Mouse (Mus musculus): ENCODE measurements at regions not wholly inside any gene's neighbourhood (a gene's known extent, or its start where the extent isn't known, plus 50 kb on each side); places are given as distances from the start of the nearest gene placed in this dataset.

DNA sequence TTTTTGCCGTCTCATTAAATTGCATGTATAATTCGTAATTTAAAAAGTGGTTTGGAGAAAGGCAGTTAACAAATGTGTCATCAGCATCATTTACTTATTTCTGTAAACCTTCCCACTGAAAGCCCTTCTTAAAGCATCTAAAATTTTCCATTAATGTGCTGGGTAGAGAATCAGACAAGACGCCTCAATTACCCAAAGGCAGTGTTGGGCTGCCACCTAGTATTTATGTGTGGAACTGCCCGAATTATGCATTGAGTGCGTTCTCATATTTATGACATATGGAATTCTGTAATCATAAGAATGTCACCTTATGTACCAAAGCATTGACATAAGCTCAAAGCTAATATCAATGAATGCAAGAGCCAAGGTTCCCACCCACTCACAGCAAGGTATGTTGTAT, 300.7 kb downstream of the Pax3 start:
- Histone ChIP-seq H3K27me3 (ENCODE audit: control insufficient read depth, insufficient read depth, low read length) (no peaks in the 10 kb centered on the region), H3K4me3 (ENCODE audit: low read depth, low read length) (no peak overlapping the region), H3K9me3 (ENCODE audit: control insufficient read depth, low read length) (no peaks in the 10 kb centered on the region), H3K4me2 (replicated peaks; ENCODE audit: low read depth, low read length) (no peak overlapping the region), H3K36me3 (ENCODE audit: control insufficient read depth, insufficient read depth, low read length) (no peaks in the 10 kb centered on the region), H3K4me1 (replicated peaks; ENCODE audit: control insufficient read depth, insufficient read depth, low read length) (no peaks in the 10 kb centered on the region), H3K27ac (ENCODE audit: low read depth, low read length) (no peak overlapping the region), H3K9ac (ENCODE audit: low read depth, low read length) (no peak overlapping the region)
- WGBS: 64% methylated on average over 5 of the region's 5 CpGs
- ATAC-seq (ENCODE audit: low FRiP score) (no peak), DNase-seq (ENCODE audit: low spot score) (peak; percentile 50)

DNA sequence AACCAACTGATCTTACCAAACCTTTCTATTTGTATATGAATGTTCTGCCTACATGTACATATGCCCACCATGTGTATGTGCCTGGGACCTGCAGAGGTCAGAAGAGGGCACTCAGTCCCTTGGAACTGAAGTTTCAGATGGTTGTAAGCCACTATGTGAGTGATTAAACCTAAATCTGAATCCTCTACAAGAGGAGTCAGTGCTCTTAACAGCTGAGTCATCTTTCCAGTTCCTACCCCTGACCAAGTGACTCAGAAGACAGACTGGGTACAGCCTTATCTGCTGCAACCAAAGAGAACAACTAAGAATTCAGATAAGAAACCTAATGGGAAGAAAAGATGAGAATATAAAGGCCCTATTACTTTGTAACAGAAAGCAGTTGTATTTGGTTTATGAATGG, 317.9 kb downstream of the Pax3 start:
- ATAC-seq (ENCODE audit: low FRiP score): no peak

DNA sequence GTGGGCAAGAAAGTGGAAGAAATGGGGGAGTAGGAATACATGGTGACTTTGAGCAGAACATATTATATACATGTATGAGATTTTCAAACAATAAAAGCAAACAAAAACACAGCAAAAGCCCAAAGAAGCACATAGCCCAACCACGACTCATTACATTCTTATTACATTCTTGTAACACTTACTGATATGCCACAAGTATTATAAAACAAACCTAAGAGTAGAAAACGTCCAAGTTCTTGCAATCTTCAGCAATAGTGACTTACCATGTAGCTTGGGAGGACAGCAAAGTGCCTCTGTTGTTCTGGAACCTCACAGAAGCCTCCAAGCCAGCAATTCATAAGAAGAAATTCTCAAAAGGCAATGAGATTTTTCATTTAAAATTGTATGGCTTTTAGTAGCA, 326.8 kb downstream of the Pax3 start:
- WGBS: 58% methylated on average over 2 of the region's 2 CpGs
- Histone ChIP-seq H3K4me3 (ENCODE audit: low read depth, low read length) (no peak overlapping the region), H3K27me3 (ENCODE audit: control insufficient read depth, insufficient read depth, low read length) (no peaks in the 10 kb centered on the region), H3K9ac (ENCODE audit: low read depth, low read length) (no peak overlapping the region), H3K36me3 (ENCODE audit: control insufficient read depth, insufficient read depth, low read length) (no peaks in the 10 kb centered on the region), H3K4me2 (replicated peaks; ENCODE audit: low read depth, low read length) (no peak overlapping the region), H3K27ac (ENCODE audit: low read depth, low read length) (no peak overlapping the region), H3K4me1 (replicated peaks; ENCODE audit: control insufficient read depth, insufficient read depth, low read length) (no peaks in the 10 kb centered on the region), H3K9me3 (ENCODE audit: control insufficient read depth, low read length) (no peaks in the 10 kb centered on the region)
- ATAC-seq (ENCODE audit: low FRiP score): no peak
- DNase-seq (ENCODE audit: low spot score): no peak

More for the DNA sequence above, 317.9 kb downstream of the Pax3 start:
- Histone ChIP-seq H3K27me3 (ENCODE audit: control insufficient read depth, insufficient read depth, low read length) (no peaks in the 10 kb centered on the region), H3K36me3 (ENCODE audit: control insufficient read depth, insufficient read depth, low read length) (no peaks in the 10 kb centered on the region), H3K4me2 (replicated peaks; ENCODE audit: low read depth, low read length) (no peak overlapping the region), H3K4me1 (replicated peaks; ENCODE audit: control insufficient read depth, insufficient read depth, low read length) (no peaks in the 10 kb centered on the region), H3K9me3 (ENCODE audit: control insufficient read depth, low read length) (no peaks in the 10 kb centered on the region), H3K27ac (ENCODE audit: low read depth, low read length) (no peak overlapping the region), H3K4me3 (ENCODE audit: low read depth, low read length) (no peak overlapping the region), H3K9ac (ENCODE audit: low read depth, low read length) (no peak overlapping the region)
- DNase-seq (ENCODE audit: low spot score): no peak

DNA sequence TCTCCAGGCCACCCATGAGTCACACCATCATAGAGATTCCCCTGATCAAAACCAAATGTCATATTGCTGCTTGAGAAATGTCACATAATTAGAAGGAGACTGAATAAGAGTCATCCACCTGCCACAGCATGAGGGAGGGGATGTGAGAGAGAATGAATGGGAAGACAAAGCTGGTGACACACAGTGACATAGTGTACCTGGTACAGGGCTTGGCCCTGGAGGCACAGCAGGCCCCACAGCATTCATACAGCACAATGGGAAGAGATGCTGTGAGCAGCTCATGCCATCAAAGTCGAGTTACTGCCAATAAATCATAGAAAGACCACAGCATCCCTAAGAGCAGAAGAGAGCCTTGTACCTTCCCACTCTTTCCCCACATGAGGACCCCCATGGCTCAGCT, 327.8 kb downstream of the Pax3 start:
- Histone ChIP-seq H3K4me3 (ENCODE audit: low read depth, low read length) (no peak overlapping the region), H3K9ac (ENCODE audit: low read depth, low read length) (no peak overlapping the region), H3K36me3 (ENCODE audit: control insufficient read depth, insufficient read depth, low read length) (no peaks in the 10 kb centered on the region), H3K4me1 (replicated peaks; ENCODE audit: control insufficient read depth, insufficient read depth, low read length) (no peaks in the 10 kb centered on the region), H3K27me3 (ENCODE audit: control insufficient read depth, insufficient read depth, low read length) (no peaks in the 10 kb centered on the region), H3K27ac (ENCODE audit: low read depth, low read length) (no peak overlapping the region), H3K4me2 (replicated peaks; ENCODE audit: low read depth, low read length) (no peak overlapping the region), H3K9me3 (ENCODE audit: control insufficient read depth, low read length) (no peaks in the 10 kb centered on the region)
- WGBS: 44% methylated on average over 1 of the region's 1 CpGs
- no peak for DNase-seq (ENCODE audit: low spot score)
- no peak for ATAC-seq (ENCODE audit: low FRiP score)

DNA sequence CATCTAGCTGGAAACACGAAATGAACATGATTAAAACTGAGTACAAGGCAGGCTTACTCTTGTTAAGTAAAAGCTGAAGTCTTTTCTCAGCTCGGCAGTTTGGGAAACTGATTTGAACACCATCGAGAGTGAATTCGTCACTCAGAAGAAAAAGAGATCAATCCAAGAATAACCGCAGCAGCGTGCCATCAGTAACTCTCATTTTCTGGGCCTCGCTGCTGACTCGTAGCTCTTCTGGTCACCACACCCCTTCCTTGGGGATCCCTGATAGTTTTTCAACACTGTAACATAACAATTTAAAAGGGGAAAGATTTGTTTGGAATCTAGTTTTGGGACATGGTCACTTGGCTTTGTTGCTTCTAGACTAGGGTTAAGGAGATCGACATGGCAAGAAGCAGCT, 337.0 kb downstream of the Pax3 start:
- DNase-seq (ENCODE audit: low spot score): no peak

DNA sequence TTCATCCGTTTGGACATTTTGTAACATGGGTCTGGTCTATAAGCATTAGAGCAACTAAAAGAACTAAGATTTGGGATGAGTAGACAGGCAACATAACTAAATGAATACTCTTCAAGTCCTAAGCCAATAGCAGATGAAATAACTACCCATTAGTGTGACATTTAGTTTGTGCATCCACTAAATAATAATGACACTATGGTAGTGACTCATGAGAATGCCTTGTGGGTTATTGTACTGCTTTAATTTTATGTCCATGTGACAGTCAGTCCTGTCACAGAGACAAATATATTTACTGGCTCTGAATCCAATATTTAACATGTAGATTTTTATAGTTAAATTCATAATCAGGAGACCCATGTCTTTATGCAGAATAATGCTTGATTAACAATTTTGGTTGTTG, 339.5 kb upstream of the Epha4 start:
- no peak overlapping the region for H3K4me2 ChIP-seq (replicated peaks; ENCODE audit: low read depth, low read length)

More for the DNA sequence above, 337.0 kb downstream of the Pax3 start:
- Histone ChIP-seq H3K9ac (ENCODE audit: low read depth, low read length) (no peak overlapping the region), H3K4me2 (replicated peaks; ENCODE audit: low read depth, low read length) (no peak overlapping the region), H3K27ac (ENCODE audit: low read depth, low read length) (no peak overlapping the region), H3K9me3 (ENCODE audit: control insufficient read depth, low read length) (no peaks in the 10 kb centered on the region), H3K4me3 (ENCODE audit: low read depth, low read length) (no peak overlapping the region), H3K36me3 (ENCODE audit: control insufficient read depth, insufficient read depth, low read length) (no peaks in the 10 kb centered on the region), H3K4me1 (replicated peaks; ENCODE audit: control insufficient read depth, insufficient read depth, low read length) (no peaks in the 10 kb centered on the region), H3K27me3 (ENCODE audit: control insufficient read depth, insufficient read depth, low read length) (no peaks in the 10 kb centered on the region)
- WGBS: 90% methylated on average over 9 of the region's 9 CpGs
- no peak for ATAC-seq (ENCODE audit: low FRiP score)

DNA sequence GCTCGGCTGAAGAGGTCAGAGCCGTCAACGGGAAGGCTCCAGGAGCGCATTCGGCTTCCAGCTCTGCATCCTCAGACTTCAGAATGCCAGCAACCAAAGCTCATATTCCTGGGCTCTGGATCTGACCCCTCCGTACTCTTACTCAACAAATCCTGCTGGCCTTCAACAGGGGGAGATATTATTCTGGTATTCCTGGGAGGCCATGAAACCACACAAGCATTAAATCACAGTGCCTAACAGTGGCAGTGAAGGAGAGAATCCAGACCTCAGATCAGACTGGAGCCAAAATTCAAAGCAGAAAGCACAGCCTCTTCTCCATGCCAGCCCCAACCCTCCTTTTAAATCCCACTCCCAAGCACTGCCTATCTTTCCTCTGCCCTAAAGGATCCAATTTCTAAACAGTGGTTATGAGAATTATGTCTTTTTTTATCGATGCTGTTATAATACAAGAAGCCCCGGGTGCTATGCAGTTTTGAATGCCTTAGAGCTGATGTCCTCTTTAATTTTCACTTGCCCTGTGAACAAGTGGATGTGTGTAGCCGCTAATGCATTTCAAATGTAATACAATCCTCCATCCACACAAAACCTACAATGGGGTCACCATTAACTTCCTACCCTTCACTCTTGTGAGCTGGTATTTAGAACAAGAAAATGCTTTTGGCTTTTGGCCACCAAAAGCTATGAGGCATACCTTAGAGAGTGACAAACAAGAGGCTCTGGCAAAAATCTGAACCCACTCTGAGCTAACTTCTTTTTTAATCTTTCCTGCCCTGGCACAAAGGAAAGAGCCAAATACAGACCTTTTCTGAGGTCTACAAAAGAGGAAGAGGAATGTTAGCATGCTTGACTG, 333.1 kb upstream of the Epha4 start:
- no peak overlapping the region for H3K27ac ChIP-seq (ENCODE audit: low read depth, low read length)
- no peak overlapping the region for H3K9ac ChIP-seq (ENCODE audit: low read depth, low read length)
- H3K4me1 ChIP-seq (replicated peaks; ENCODE audit: control insufficient read depth, insufficient read depth, low read length): no peaks in the 10 kb centered on the region
- WGBS: 70% methylated on average over 9 of the region's 9 CpGs
- H3K27me3 ChIP-seq (ENCODE audit: control insufficient read depth, insufficient read depth, low read length): no peaks in the 10 kb centered on the region
- no peaks in the 10 kb centered on the region for H3K9me3 ChIP-seq (ENCODE audit: control insufficient read depth, low read length)
- H3K4me2 ChIP-seq (replicated peaks; ENCODE audit: low read depth, low read length): no peak overlapping the region
- no peak for ATAC-seq (ENCODE audit: low FRiP score)
- no peak overlapping the region for H3K4me3 ChIP-seq (ENCODE audit: low read depth, low read length)
- DNase-seq (ENCODE audit: low spot score): no peak
- H3K36me3 ChIP-seq (ENCODE audit: control insufficient read depth, insufficient read depth, low read length): no peaks in the 10 kb centered on the region

More for the DNA sequence above, 339.5 kb upstream of the Epha4 start:
- Histone ChIP-seq H3K4me3 (ENCODE audit: low read depth, low read length) (no peak overlapping the region), H3K4me1 (replicated peaks; ENCODE audit: control insufficient read depth, insufficient read depth, low read length) (no peaks in the 10 kb centered on the region), H3K9me3 (ENCODE audit: control insufficient read depth, low read length) (no peaks in the 10 kb centered on the region), H3K36me3 (ENCODE audit: control insufficient read depth, insufficient read depth, low read length) (no peaks in the 10 kb centered on the region), H3K9ac (ENCODE audit: low read depth, low read length) (no peak overlapping the region), H3K27me3 (ENCODE audit: control insufficient read depth, insufficient read depth, low read length) (no peaks in the 10 kb centered on the region), H3K27ac (ENCODE audit: low read depth, low read length) (no peak overlapping the region)
- ATAC-seq (ENCODE audit: low FRiP score): no peak
- DNase-seq (ENCODE audit: low spot score): no peak
- WGBS: 81% methylated on average over 1 of the region's 1 CpGs

DNA sequence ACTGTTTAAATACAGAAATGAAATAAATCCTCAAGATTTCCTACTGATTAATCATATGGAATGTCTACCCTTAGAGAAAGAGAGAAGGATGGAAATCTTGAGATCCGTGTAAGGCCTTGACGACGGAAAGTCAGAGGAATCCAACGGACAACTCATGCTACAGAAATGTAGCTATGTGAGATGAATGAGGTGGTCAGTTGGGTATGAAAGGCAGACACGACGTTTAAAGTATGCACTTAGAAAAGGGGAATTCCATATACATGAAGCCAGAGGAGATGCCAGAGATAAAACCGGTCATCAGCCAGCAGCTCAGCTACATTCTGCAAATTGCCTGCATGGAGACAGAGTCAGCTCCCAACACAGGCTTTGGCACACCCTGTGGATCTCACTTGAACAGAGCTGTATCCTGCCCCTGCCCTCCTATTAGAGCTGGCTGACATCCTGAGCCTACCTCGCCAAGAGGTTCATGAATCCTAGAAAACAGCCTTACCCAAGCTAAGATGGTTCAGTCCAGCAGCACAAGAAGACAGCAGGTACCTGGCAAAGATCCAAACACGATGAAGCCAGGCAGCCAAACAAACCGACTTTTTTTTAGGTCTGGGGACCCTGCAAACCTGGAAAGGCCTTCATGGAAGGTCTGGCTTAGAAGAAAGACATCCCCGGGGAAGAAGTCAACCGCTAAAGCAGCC, 331.3 kb upstream of the Epha4 start:
- H3K9ac ChIP-seq (ENCODE audit: low read depth, low read length): no peak overlapping the region

DNA sequence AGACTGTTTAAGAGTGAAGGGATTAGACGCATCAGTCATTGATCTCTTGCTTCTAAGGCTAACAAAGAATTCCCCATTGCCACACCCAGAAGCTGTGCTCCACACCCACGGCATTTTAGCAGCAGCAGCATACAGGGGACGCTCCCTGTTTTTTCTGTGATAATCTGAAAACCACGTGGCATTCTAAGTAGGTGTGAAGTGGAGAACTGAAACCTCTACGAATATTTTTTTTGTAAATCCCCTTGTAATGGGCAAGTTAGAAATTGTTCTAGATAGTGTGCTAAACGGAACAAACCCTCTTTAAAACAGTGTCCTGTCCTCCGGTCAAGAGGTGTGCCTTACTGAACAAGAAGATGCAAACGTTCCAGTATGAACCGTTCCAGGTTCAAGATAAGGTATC, 325.8 kb upstream of the Epha4 start:
- no peak overlapping the region for H3K4me3 ChIP-seq (ENCODE audit: low read depth, low read length)
- ATAC-seq (ENCODE audit: low FRiP score) (no peak), DNase-seq (ENCODE audit: low spot score) (no peak)
- H3K4me1 ChIP-seq (replicated peaks; ENCODE audit: control insufficient read depth, insufficient read depth, low read length): no peaks in the 10 kb centered on the region
- H3K9ac ChIP-seq (ENCODE audit: low read depth, low read length): no peak overlapping the region
- no peaks in the 10 kb centered on the region for H3K27me3 ChIP-seq (ENCODE audit: control insufficient read depth, insufficient read depth, low read length)
- H3K27ac ChIP-seq (ENCODE audit: low read depth, low read length): no peak overlapping the region
- H3K9me3 ChIP-seq (ENCODE audit: control insufficient read depth, low read length): no peaks in the 10 kb centered on the region
- 77% methylated on average over 9 of the region's 9 CpGs for WGBS
- no peak overlapping the region for H3K4me2 ChIP-seq (replicated peaks; ENCODE audit: low read depth, low read length)
- no peaks in the 10 kb centered on the region for H3K36me3 ChIP-seq (ENCODE audit: control insufficient read depth, insufficient read depth, low read length)

More for the DNA sequence above, 331.3 kb upstream of the Epha4 start:
- WGBS: 85% methylated on average over 12 of the region's 12 CpGs
- no peaks in the 10 kb centered on the region for H3K27me3 ChIP-seq (ENCODE audit: control insufficient read depth, insufficient read depth, low read length)
- no peaks in the 10 kb centered on the region for H3K9me3 ChIP-seq (ENCODE audit: control insufficient read depth, low read length)
- ATAC-seq (ENCODE audit: low FRiP score): no peak
- H3K4me2 ChIP-seq (replicated peaks; ENCODE audit: low read depth, low read length): no peak overlapping the region
- no peaks in the 10 kb centered on the region for H3K4me1 ChIP-seq (replicated peaks; ENCODE audit: control insufficient read depth, insufficient read depth, low read length)
- DNase-seq (ENCODE audit: low spot score): no peak
- H3K27ac ChIP-seq (ENCODE audit: low read depth, low read length): no peak overlapping the region
- H3K4me3 ChIP-seq (ENCODE audit: low read depth, low read length): no peak overlapping the region
- H3K36me3 ChIP-seq (ENCODE audit: control insufficient read depth, insufficient read depth, low read length): no peaks in the 10 kb centered on the region

All from hindbrain, embryonic 11.5 days (tissue).